Mouse (Mus musculus): Measurements from ENCODE around the gene Acadm. TPM values are rescaled to one million over a fixed set of nuclear protein-coding genes. Genes with fewer than 3 reads are reported as not detected.

The Acadm gene
- 44.4 and 53.5 TPM in 2 replicates for polyA plus RNA-seq (2016; fragmentation: Nextera tagmentation; extraction: Ambion mirVana)

DNA sequence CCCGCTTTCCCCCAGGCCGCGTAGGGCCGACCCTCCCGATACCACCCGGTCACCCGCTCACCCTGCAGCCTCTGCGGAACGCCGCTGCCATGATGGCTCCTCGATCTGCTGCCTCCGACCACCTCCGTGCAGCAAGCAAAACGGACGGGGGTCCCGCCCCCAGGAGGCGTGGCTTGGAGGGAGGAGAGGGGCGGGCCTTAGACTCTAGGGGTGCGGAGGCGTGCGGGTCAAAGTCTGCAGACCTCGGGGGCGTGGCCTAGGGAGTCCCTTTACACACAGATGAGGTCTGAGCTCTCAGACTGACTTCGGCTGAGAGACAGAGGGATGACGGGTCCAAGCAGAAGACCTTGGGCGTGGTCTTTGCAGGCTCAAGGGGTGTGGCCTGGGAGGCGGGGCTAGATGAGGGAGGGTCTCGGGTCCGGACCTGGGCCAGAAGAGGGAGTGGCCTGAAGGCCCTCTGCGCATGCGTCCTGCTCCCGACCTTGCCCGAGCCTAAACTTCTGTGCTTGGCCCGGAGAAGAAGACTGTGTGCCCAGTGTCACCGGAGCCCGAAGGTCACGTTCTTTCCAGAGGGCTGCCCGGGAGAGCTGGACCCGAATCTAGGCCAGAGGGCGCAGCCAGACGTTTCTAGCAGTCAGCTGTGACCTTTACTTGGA, at the start of gene Acadm:
Gene Acadm (minus strand): TSS at position 298 of the 656 bp plus-strand sequence.
- peaks cover 12% of the 10 kb centered on the region for H3K36me3 ChIP-seq
- WGBS: under 1% methylated on average over 41 of the region's 41 CpGs
- DNase-seq (ENCODE audit: low spot score): peak; percentile 99

DNA sequence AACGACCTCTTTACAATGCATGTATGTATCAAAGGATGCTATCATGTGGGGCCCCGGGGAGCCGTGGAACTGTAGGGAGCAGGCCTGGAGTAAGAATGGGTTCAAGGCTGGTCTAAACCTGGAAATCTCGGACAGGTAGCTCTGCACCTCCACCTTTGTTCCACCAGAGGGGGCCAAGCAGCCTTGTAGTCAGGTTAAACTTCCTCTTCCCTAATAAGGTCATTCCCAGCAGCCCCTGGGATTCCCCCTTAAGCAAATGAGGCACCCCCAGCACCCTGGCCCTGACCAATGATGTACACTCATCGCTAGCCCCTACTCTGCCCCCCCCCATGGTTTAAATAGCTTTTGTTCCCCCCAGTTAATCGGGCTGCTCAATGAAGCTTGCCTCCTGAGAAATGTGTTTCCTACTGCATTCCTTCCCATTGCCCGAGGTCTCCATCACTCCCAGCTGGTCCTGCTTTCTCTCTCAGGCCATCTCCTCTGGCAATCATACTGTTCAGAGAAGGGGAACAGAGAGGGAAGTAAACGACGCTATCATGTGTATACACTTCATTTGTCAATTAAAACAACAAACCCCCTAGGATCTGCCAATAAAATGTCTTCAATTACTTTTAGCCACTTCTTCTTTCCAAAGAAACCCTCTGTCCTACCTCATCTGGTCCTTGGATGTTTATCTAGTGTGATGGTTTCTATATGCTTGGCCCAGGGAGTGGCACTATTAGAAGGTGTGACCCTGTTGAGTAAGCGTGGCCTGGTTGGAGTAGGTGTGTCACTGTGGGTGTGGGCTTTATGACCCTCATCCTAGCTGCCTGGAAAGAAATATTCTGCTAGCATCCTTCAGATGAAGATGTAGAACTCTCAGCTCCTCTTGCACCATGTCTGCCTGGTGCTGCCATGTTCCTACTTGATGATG, 40.3 kb upstream of the Acadm start:
- Histone ChIP-seq H3K9me3 (replicated peaks) (no peaks in the 10 kb centered on the region), H3K4me1 (0 out of 2 replicates have a peak, but pooled peaks cover 3% of the 10 kb centered on the region), H3K27ac (replicated peaks) (no peak overlapping the region), H3K27me3 (ENCODE audit: low read depth, poor library complexity, severe bottlenecking) (no peaks in the 10 kb centered on the region), H3K36me3 (no peaks in the 10 kb centered on the region), H3K4me3 (no peak overlapping the region)
- peak; percentile 36 for DNase-seq (ENCODE audit: low spot score)
- 61% methylated on average over 10 of the region's 10 CpGs for WGBS

More for the DNA sequence above, at the start of gene Acadm:
- H3K27ac ChIP-seq (replicated peaks): peak within 1 kb of the TSS; percentile 94
- peaks cover 23% of the 10 kb centered on the region for H3K4me1 ChIP-seq
- H3K27me3 ChIP-seq (ENCODE audit: low read depth, poor library complexity, severe bottlenecking): no peaks in the 10 kb centered on the region
- H3K4me3 ChIP-seq: peak within 1 kb of the TSS; percentile 87
- H3K9me3 ChIP-seq (replicated peaks): no peaks in the 10 kb centered on the region

DNA sequence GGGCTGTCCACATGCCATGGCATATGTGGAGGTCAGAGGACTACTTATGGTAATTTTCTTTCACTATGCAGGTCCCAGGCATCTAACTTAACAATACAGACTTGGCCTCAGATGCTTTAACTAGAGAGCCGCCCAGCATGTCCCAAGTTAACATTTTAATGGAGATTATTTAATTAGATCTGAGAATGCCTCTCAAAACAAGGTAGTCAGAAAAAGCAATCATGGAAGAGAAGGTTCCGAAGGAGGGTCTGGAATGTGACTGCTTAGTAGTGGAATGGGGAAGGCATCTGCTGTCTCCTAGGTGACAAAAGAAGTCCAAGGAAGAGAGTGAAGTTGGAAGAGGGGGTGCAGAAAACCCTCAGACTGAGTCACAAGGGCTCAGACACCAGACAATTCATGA, 36.2 kb upstream of the Acadm start:
- Histone ChIP-seq H3K27me3 (ENCODE audit: low read depth, poor library complexity, severe bottlenecking) (peaks cover 9% of the 10 kb centered on the region; the same call in 1 of the 2 replicates), H3K4me1 (peaks cover 5% of the 10 kb centered on the region), H3K4me3 (no peak overlapping the region), H3K9me3 (replicated peaks) (no peaks in the 10 kb centered on the region), H3K36me3 (no peaks in the 10 kb centered on the region), H3K27ac (replicated peaks) (no peak overlapping the region)
- no peak for DNase-seq (ENCODE audit: low spot score)
- WGBS: 51% methylated on average over 2 of the region's 2 CpGs

DNA sequence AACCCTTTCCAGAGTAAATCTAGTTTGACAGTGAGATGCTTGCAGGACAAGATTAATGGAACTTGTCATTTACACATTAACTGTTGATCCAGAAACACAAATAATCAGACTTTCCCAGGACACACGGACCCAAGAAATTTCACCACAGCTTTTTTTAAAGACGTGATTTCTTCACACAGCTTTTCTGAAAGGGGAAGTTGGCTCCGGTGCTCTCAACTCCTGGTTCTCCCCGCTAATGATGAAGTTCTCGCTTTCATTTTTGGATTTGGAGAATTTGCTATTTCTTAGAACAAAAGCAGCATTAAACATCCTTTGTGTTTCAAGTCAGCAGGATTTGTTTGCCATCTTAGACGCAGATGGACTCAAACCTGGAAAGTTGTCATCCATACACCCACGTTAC, 31.4 kb upstream of the Acadm start:
- peaks cover 31% of the 10 kb centered on the region for H3K4me1 ChIP-seq
- no peaks in the 10 kb centered on the region for H3K36me3 ChIP-seq
- H3K27ac ChIP-seq (replicated peaks): no peak overlapping the region
- DNase-seq (ENCODE audit: low spot score): no peak
- no peak overlapping the region for H3K4me3 ChIP-seq
- no peaks in the 10 kb centered on the region for H3K9me3 ChIP-seq (replicated peaks)
- 76% methylated on average over 7 of the region's 7 CpGs for WGBS
- peaks cover 56% of the 10 kb centered on the region for H3K27me3 ChIP-seq (ENCODE audit: low read depth, poor library complexity, severe bottlenecking)

DNA sequence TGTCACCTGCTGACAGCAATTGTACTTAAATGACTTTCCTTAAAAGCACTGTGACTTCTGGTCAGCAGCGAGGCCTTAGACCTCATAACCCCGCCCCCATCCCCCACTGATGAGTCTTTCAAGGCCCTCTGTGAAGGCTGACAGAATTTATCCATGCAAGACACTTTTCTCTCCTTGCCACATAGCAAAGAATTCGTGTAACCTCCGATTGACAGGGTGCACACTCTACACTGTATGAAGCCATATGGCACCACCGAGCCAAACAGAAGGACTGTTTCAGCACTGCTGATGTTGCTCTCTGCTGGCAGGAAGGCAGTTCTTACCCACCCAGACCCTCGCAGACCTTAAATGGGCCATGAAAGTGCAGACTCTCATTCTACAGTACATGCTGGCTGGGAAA, 30.6 kb upstream of the Acadm start:
- Histone ChIP-seq H3K27me3 (ENCODE audit: low read depth, poor library complexity, severe bottlenecking) (peaks cover 60% of the 10 kb centered on the region), H3K4me1 (peaks cover 31% of the 10 kb centered on the region), H3K27ac (replicated peaks) (no peak overlapping the region), H3K9me3 (replicated peaks) (no peaks in the 10 kb centered on the region), H3K4me3 (peak overlapping the region; percentile 66; the same call in 1 of the 2 replicates), H3K36me3 (no peaks in the 10 kb centered on the region)
- 4% methylated on average over 6 of the region's 6 CpGs for WGBS
- DNase-seq (ENCODE audit: low spot score): peak; percentile 36

DNA sequence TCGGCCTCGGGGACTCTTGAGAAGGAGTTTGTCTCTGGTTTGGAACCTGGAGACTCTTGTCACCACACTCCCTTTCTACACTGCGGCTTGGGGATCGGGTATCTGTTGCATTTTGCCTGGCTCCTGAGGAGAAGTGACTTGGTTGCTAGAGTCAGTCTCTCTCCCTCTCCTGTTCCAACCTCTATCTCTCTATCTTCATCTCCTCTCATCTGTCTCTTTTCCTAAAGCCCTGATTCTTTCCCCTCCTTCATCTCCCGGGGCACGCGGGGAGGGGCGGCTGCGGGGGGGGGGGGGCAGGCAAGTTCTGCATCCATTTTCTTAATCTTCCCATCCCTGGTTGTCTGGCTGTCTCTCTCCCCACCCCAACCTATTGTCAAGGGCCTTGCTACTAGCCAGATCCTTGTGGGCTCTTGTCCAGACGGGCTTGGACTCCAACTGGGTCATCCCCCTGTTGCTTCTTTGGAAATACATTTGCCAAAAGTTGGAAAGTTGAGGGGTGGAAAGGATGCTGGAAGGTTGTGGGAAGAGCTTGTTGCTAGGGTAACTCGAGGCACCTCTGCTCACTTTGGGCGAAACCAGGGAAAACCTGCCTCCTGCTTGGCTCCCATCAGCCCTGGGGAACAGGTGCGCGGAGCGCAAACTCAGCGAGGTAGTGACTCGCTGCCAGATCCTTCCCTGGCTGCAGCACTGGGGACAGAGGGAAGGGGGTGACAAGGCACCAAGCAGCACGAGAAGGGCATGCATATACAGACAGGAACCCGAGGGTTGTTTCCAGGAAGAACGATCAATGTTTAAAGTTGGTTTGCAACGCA, 29.7 kb upstream of the Acadm start:
- peaks cover 31% of the 10 kb centered on the region for H3K4me1 ChIP-seq
- no peaks in the 10 kb centered on the region for H3K36me3 ChIP-seq
- peaks cover 60% of the 10 kb centered on the region for H3K27me3 ChIP-seq (ENCODE audit: low read depth, poor library complexity, severe bottlenecking)
- peak overlapping the region; percentile 66 for H3K4me3 ChIP-seq
- H3K27ac ChIP-seq (replicated peaks): peak overlapping the region; percentile 83
- DNase-seq (ENCODE audit: low spot score): peak; percentile 40
- H3K9me3 ChIP-seq (replicated peaks): peaks cover 4% of the 10 kb centered on the region; the same call in 1 of the 2 replicates
- WGBS: 3% methylated on average over 21 of the region's 21 CpGs

DNA sequence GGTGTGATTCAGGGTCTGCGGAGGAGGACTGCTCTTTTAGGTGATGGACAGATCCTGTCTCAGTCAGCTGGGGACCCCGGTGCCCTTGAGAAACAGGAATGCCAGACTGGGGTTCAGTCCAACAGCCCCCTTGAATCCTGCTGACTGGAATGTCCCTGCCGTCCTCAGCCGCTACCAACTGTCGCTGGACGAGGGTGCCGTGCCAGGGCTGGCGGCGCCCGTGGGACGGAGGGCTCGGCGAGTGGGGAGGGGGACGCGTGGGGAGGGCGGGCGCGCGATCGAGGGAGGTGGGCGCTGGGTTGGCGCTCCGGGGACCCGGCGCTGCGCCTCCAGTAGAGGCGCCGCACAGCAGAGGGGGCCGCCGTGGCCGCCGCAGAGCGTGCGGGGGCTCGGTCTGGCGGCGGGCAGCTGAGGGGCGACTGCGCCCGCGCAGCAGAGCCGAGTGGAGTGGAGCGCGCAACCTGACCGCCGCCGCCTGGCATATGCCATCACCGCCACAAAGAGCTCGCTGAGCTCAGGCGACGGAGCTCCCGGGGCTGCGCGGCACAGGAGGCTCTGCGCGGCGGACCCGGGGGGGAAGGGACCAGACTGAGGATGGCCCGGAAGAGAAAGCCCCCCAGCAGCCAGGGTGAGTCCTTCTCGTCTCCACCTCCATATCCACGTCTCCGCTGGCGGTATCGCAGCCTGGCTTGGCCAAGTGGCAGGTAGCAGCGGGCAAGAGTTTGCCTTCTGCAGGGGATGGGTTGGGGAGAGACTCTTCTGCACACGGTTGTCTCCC, 28.9 kb upstream of the Acadm start, which contains the start of gene Slc44a5:
Gene Slc44a5 (plus strand): TSS at position 266 of the 778 bp plus-strand sequence.
- peaks cover 4% of the 10 kb centered on the region; the same call in 1 of the 2 replicates for H3K9me3 ChIP-seq (replicated peaks)
- DNase-seq (ENCODE audit: low spot score): peak; percentile 59
- WGBS: under 1% methylated on average over 65 of the region's 66 CpGs
- H3K4me1 ChIP-seq: peaks cover 31% of the 10 kb centered on the region
- H3K27ac ChIP-seq (replicated peaks): peak within 1 kb of the TSS; percentile 83
- H3K4me3 ChIP-seq: peak within 1 kb of the TSS; percentile 66
- no peaks in the 10 kb centered on the region for H3K36me3 ChIP-seq
- peaks cover 60% of the 10 kb centered on the region for H3K27me3 ChIP-seq (ENCODE audit: low read depth, poor library complexity, severe bottlenecking)

DNA sequence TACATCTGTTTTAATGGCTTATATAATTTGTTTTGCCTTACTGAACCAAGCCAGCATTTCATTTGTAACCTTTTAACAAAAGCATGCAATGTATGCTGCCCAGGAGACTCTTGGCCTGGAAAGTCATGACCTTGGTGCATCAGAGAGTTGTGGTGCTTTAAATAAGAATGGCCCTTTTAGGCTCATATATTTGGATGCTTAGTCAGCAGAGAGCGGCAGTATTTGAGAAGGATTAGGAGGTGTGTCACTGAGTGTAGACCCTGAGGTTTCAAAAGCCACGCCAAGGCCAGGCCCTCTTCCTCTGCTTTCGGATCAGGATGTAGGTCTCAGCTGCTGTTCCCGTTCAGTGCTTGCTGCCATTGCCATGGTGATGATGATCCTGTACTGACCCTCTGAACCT, 25.0 kb upstream of the Acadm start:
- no peak overlapping the region for H3K27ac ChIP-seq (replicated peaks)
- no peak for DNase-seq (ENCODE audit: low spot score)
- 86% methylated on average over 4 of the region's 4 CpGs for WGBS

DNA sequence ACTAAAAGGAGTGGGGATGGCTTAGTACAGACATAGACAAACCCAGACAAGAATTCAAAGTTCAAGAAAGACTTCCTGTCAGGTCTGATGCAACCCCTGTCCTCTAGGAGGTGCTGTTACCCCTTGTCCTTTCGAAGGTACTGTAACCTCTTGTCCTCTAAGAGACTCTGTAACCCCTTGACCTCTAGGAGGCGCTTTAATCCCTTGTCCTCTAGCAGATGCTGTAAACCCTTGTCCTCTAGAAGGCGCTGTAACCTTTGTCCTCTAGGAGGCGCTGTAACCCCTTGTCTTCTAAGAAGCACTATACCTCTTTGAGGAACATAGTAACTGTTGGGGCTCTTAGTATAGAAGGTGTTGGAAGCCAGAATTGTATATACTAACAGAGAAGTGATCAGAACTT, 24.1 kb upstream of the Acadm start:
- DNase-seq (ENCODE audit: low spot score): peak; percentile 62

More for the DNA sequence above, 25.0 kb upstream of the Acadm start:
- Histone ChIP-seq H3K4me1 (peaks cover 17% of the 10 kb centered on the region), H3K27me3 (ENCODE audit: low read depth, poor library complexity, severe bottlenecking) (peaks cover 39% of the 10 kb centered on the region), H3K4me3 (no peak overlapping the region), H3K36me3 (no peaks in the 10 kb centered on the region), H3K9me3 (replicated peaks) (peaks cover 4% of the 10 kb centered on the region)

DNA sequence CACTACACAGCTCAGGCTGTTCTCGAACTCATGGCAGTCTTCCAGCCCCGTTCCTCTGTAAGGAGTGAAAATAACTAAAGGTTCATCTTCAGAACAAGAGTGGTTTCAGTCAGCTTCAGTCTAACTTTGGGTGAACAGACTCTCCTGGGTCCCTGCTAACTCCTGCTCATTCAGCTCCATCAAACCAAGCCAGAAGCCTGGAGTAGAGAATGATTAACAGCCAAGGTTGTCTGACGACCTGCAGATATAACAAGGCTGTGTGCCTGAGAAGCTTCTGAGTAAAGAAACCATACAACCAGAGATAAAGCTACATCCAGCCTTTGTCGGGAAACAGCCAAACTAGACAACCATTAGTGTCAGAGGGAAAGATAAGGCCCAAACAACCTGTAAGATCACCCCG, 23.0 kb upstream of the Acadm start:
- H3K36me3 ChIP-seq: no peaks in the 10 kb centered on the region
- no peak overlapping the region for H3K27ac ChIP-seq (replicated peaks)
- H3K4me1 ChIP-seq: no peaks in the 10 kb centered on the region
- peaks cover 8% of the 10 kb centered on the region for H3K9me3 ChIP-seq (replicated peaks)
- peaks cover 19% of the 10 kb centered on the region for H3K27me3 ChIP-seq (ENCODE audit: low read depth, poor library complexity, severe bottlenecking)
- H3K4me3 ChIP-seq: no peak overlapping the region
- WGBS: 90% methylated on average over 5 of the region's 5 CpGs
- DNase-seq (ENCODE audit: low spot score): no peak

More for the DNA sequence above, 24.1 kb upstream of the Acadm start:
- Histone ChIP-seq H3K4me1 (peaks cover 8% of the 10 kb centered on the region), H3K27me3 (ENCODE audit: low read depth, poor library complexity, severe bottlenecking) (peaks cover 30% of the 10 kb centered on the region), H3K4me3 (no peak overlapping the region), H3K9me3 (replicated peaks) (peaks cover 8% of the 10 kb centered on the region), H3K36me3 (no peaks in the 10 kb centered on the region), H3K27ac (replicated peaks) (no peak overlapping the region)
- 33% methylated on average over 4 of the region's 4 CpGs for WGBS

DNA sequence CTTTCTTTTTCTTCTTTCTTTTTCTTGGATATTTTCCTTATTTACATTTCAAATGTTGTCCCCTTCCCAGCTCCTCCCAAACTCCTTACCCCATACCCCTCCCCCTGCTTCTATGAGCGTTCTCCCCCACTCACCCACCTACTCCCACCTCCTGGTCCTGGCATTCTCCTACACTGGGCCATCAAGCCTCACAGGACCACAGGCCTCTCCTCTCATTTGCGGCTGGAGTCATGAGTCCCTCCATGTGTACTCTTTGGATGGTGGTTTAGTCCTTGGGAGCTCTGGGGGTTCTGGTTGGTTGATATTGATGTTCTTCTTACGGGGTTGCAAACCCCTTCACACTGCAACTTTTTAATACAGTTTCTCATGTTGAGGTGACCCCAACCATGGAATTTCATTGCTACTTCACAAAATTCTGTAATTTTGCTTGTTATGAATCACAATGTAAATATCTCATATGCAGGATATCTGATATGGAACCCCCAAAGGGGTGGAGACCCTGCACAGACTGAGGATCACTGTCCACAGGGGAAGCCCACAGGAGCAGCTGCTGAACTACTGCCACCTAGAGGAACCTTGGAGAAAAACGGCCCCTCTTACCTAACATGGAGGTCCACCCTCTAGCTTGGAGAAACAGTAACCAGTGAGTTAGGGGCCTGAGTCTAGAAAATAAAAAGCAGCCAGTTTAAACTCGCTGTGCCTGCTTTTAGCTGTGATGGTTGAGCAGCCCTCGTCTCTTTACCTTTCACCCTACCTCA, 17.4 kb upstream of the Acadm start:
- Histone ChIP-seq H3K27ac (replicated peaks) (no peak overlapping the region), H3K9me3 (replicated peaks) (peaks cover 4% of the 10 kb centered on the region; the same call in 1 of the 2 replicates), H3K4me3 (no peak overlapping the region), H3K4me1 (no peaks in the 10 kb centered on the region), H3K36me3 (no peaks in the 10 kb centered on the region), H3K27me3 (ENCODE audit: low read depth, poor library complexity, severe bottlenecking) (no peaks in the 10 kb centered on the region)
- DNase-seq (ENCODE audit: low spot score): peak; percentile 25
- 69% methylated on average over 6 of the region's 6 CpGs for WGBS
